Mouse (Mus musculus) thymus, postnatal 10 days (tissue): ENCODE results near the gene Fas.

Experiments used
- DNase-seq, 2 experiments: peaks; one replicate each; pipeline ENCODE4 v3.0.0; 2021; ENCODE audit warnings: low spot score in 2 of 2

Fas gene

GRCm38 (mm10) chr19:34289948-34290789, at the start of gene Fas:
Fas (plus strand) TSS chr19:34290666.
- peak; percentile 80 to 81 for DNase-seq

- peak in 1 of 2 experiments; percentile 66 for DNase-seq
These were observed 49.1 kb upstream of the Fas start for GRCm38 (mm10) chr19:34241247-34241915.

GRCm38 (mm10) chr19:34242925-34243324, 47.5 kb upstream of the Fas start:
- no peak for DNase-seq

- DNase-seq = peak; percentile 49 to 81
These were observed 46.4 kb upstream of the Fas start for GRCm38 (mm10) chr19:34244056-34244455.

GRCm38 (mm10) chr19:34248558-34248957, 41.9 kb upstream of the Fas start:
- DNase-seq = no peak

GRCm38 (mm10) chr19:34250621-34251020, 39.8 kb upstream of the Fas start:
- no peak for DNase-seq

- no peak for DNase-seq
These were observed 38.6 kb upstream of the Fas start for GRCm38 (mm10) chr19:34251900-34252299.

GRCm38 (mm10) chr19:34252450-34252849, 38.0 kb upstream of the Fas start:
- DNase-seq = no peak

- DNase-seq = peak in 1 of 2 experiments; percentile 22
These were observed 36.2 kb upstream of the Fas start for GRCm38 (mm10) chr19:34254101-34254879.

- no peak for DNase-seq
These were observed 35.4 kb upstream of the Fas start, which contains the start of gene Acta2 for GRCm38 (mm10) chr19:34254880-34255681. Acta2 (minus strand) TSS chr19:34255590.

- no peak for DNase-seq
These were observed 34.3 kb upstream of the Fas start for GRCm38 (mm10) chr19:34256149-34256548.

- no peak for DNase-seq
These were observed 33.5 kb upstream of the Fas start for GRCm38 (mm10) chr19:34256936-34257335.

- no peak for DNase-seq
These were observed 28.0 kb upstream of the Fas start for GRCm38 (mm10) chr19:34262273-34262974.

- DNase-seq = no peak
These were observed 24.8 kb upstream of the Fas start for GRCm38 (mm10) chr19:34265604-34266193.

- DNase-seq = no peak
These were observed 21.5 kb upstream of the Fas start for GRCm38 (mm10) chr19:34268991-34269390.

GRCm38 (mm10) chr19:34270106-34270726, 20.2 kb upstream of the Fas start:
- DNase-seq = no peak

- DNase-seq = no peak
These were observed 19.5 kb upstream of the Fas start for GRCm38 (mm10) chr19:34270824-34271464.

GRCm38 (mm10) chr19:34273073-34273472, 17.4 kb upstream of the Fas start:
- DNase-seq = no peak

GRCm38 (mm10) chr19:34278078-34278477, 12.4 kb upstream of the Fas start:
- no peak for DNase-seq
